Mouse (Mus musculus) frontal cortex, postnatal 25 days (tissue): Measurements from ENCODE around the gene Camk1.

Experiments used
- DNase-seq, 2 experiments: peaks; one replicate each; pipeline ENCODE4 v3.0.0; 2022; ENCODE audit warnings: low spot score in 2 of 2

Gene Camk1

GRCm38 (mm10) chr6:113343177-113344092 lies at the start of gene Camk1:
Gene Camk1 (minus strand): TSS chr6:113343984.
- DNase-seq: peak; percentile 50 to 60

GRCm38 (mm10) chr6:113392387-113393071 lies 48.7 kb upstream of the Camk1 start:
- peak; percentile 42 to 48 for DNase-seq

- no peak for DNase-seq
Measured at GRCm38 (mm10) chr6:113392015-113392386, 48.2 kb upstream of the Camk1 start.

- DNase-seq: no peak
Measured at GRCm38 (mm10) chr6:113390715-113391114, 46.9 kb upstream of the Camk1 start.

- DNase-seq: no peak
Measured at GRCm38 (mm10) chr6:113388960-113389359, 45.2 kb upstream of the Camk1 start, which contains the start of gene Ttll3. Gene Ttll3 (plus strand): TSS chr6:113389260.

GRCm38 (mm10) chr6:113386025-113386424 lies 42.2 kb upstream of the Camk1 start:
- DNase-seq: no peak

- DNase-seq: no peak
Measured at GRCm38 (mm10) chr6:113385160-113385714, 41.5 kb upstream of the Camk1 start.

GRCm38 (mm10) chr6:113384351-113384927 lies 40.7 kb upstream of the Camk1 start:
- no peak for DNase-seq

- DNase-seq: no peak
Measured at GRCm38 (mm10) chr6:113380480-113380879, 36.7 kb upstream of the Camk1 start.

- DNase-seq: no peak
Measured at GRCm38 (mm10) chr6:113379246-113379645, 35.5 kb upstream of the Camk1 start.

- DNase-seq: peak; percentile 83 to 84
Measured at GRCm38 (mm10) chr6:113377496-113378385, 34.0 kb upstream of the Camk1 start, which contains the start of the genes Tada3 and Arpc4. Gene Tada3 (minus strand): TSS chr6:113377883. Gene Arpc4 (plus strand): TSS chr6:113378115.

GRCm38 (mm10) chr6:113377172-113377495 lies 33.4 kb upstream of the Camk1 start:
- DNase-seq: no peak

GRCm38 (mm10) chr6:113373491-113373890 lies 29.7 kb upstream of the Camk1 start:
- no peak for DNase-seq

- no peak for DNase-seq
Measured at GRCm38 (mm10) chr6:113370194-113370929, 26.6 kb upstream of the Camk1 start.

- no peak for DNase-seq
Measured at GRCm38 (mm10) chr6:113368577-113368976, 24.8 kb upstream of the Camk1 start.

GRCm38 (mm10) chr6:113368124-113368523 lies 24.3 kb upstream of the Camk1 start:
- no peak for DNase-seq

- no peak for DNase-seq
Measured at GRCm38 (mm10) chr6:113367574-113367973, 23.8 kb upstream of the Camk1 start.

GRCm38 (mm10) chr6:113366639-113367038 lies 22.9 kb upstream of the Camk1 start:
- DNase-seq: no peak

GRCm38 (mm10) chr6:113364518-113365135 lies 20.8 kb upstream of the Camk1 start:
- DNase-seq: no peak

GRCm38 (mm10) chr6:113362241-113362640 lies 18.5 kb upstream of the Camk1 start:
- no peak for DNase-seq
